Mouse (Mus musculus): ENCODE results near the gene Tspan18. TPM values are rescaled to one million over a fixed set of nuclear protein-coding genes. Genes with fewer than 3 reads are reported as not detected.

Gene Tspan18
- polyA plus RNA-seq, 1 experiment from 2014 or later = 30.3 TPM

- H3K27me3 ChIP-seq (ENCODE audit: control insufficient read depth, insufficient read depth, low read length) = no peaks in the 10 kb centered on the region
- no peak for ATAC-seq (ENCODE audit: insufficient number of reproducible peaks, insufficient read depth, low FRiP score, low read depth)
- peaks cover 19% of the 10 kb centered on the region for H3K4me1 ChIP-seq (ENCODE audit: control insufficient read depth, insufficient read depth, low read length)
- H3K27ac ChIP-seq (ENCODE audit: low read length) = no peak overlapping the region
- H3K36me3 ChIP-seq (ENCODE audit: control insufficient read depth, insufficient read depth, low read length) = no peaks in the 10 kb centered on the region
- no peak overlapping the region for H3K9ac ChIP-seq (replicated peaks; ENCODE audit: low read depth, low read length)
- no peak overlapping the region for H3K4me3 ChIP-seq (ENCODE audit: low read depth, low read length)
- no peaks in the 10 kb centered on the region for H3K9me3 ChIP-seq (ENCODE audit: control insufficient read depth, low read depth, low read length)
- 61% methylated on average over 4 of the region's 4 CpGs for WGBS
- H3K4me2 ChIP-seq (replicated peaks; ENCODE audit: low read depth, low read length) = no peak overlapping the region
These were observed 171.5 kb downstream of the Tspan18 start for GRCm38 (mm10) chr2:93162791-93163190.

- no peak overlapping the region for H3K27ac ChIP-seq (ENCODE audit: low read length)
- no peaks in the 10 kb centered on the region for H3K27me3 ChIP-seq (ENCODE audit: control insufficient read depth, insufficient read depth, low read length)
- H3K4me3 ChIP-seq (ENCODE audit: low read depth, low read length) = no peak overlapping the region
- H3K4me2 ChIP-seq (replicated peaks; ENCODE audit: low read depth, low read length) = no peak overlapping the region
- H3K9ac ChIP-seq (replicated peaks; ENCODE audit: low read depth, low read length) = no peak overlapping the region
- no peak for ATAC-seq (ENCODE audit: insufficient number of reproducible peaks, insufficient read depth, low FRiP score, low read depth)
- WGBS = 72% methylated on average over 7 of the region's 7 CpGs
- no peaks in the 10 kb centered on the region for H3K9me3 ChIP-seq (ENCODE audit: control insufficient read depth, low read depth, low read length)
- H3K4me1 ChIP-seq (ENCODE audit: control insufficient read depth, insufficient read depth, low read length) = peaks cover 19% of the 10 kb centered on the region
- no peaks in the 10 kb centered on the region for H3K36me3 ChIP-seq (ENCODE audit: control insufficient read depth, insufficient read depth, low read length)
These were observed 172.2 kb downstream of the Tspan18 start for GRCm38 (mm10) chr2:93161914-93162664.

- H3K4me1 ChIP-seq (ENCODE audit: control insufficient read depth, insufficient read depth, low read length) = peaks cover 19% of the 10 kb centered on the region
- H3K36me3 ChIP-seq (ENCODE audit: control insufficient read depth, insufficient read depth, low read length) = no peaks in the 10 kb centered on the region
- H3K4me3 ChIP-seq (ENCODE audit: low read depth, low read length) = no peak overlapping the region
- no peak for ATAC-seq (ENCODE audit: insufficient number of reproducible peaks, insufficient read depth, low FRiP score, low read depth)
- H3K9me3 ChIP-seq (ENCODE audit: control insufficient read depth, low read depth, low read length) = no peaks in the 10 kb centered on the region
- H3K9ac ChIP-seq (replicated peaks; ENCODE audit: low read depth, low read length) = no peak overlapping the region
- H3K27ac ChIP-seq (ENCODE audit: low read length) = no peak overlapping the region
- H3K27me3 ChIP-seq (ENCODE audit: control insufficient read depth, insufficient read depth, low read length) = no peaks in the 10 kb centered on the region
- WGBS = 85% methylated on average over 4 of the region's 4 CpGs
- no peak overlapping the region for H3K4me2 ChIP-seq (replicated peaks; ENCODE audit: low read depth, low read length)
These were observed 173.8 kb downstream of the Tspan18 start for GRCm38 (mm10) chr2:93160467-93161035.

- WGBS = 68% methylated on average over 1 of the region's 1 CpGs
- H3K9me3 ChIP-seq (ENCODE audit: control insufficient read depth, low read depth, low read length) = no peaks in the 10 kb centered on the region
- H3K9ac ChIP-seq (replicated peaks; ENCODE audit: low read depth, low read length) = no peak overlapping the region
- H3K4me3 ChIP-seq (ENCODE audit: low read depth, low read length) = no peak overlapping the region
- no peaks in the 10 kb centered on the region for H3K27me3 ChIP-seq (ENCODE audit: control insufficient read depth, insufficient read depth, low read length)
- H3K4me1 ChIP-seq (ENCODE audit: control insufficient read depth, insufficient read depth, low read length) = no peaks in the 10 kb centered on the region
- no peak for ATAC-seq (ENCODE audit: insufficient number of reproducible peaks, insufficient read depth, low FRiP score, low read depth)
- H3K36me3 ChIP-seq (ENCODE audit: control insufficient read depth, insufficient read depth, low read length) = no peaks in the 10 kb centered on the region
- no peak overlapping the region for H3K27ac ChIP-seq (ENCODE audit: low read length)
- no peak overlapping the region for H3K4me2 ChIP-seq (replicated peaks; ENCODE audit: low read depth, low read length)
These were observed 179.7 kb downstream of the Tspan18 start for GRCm38 (mm10) chr2:93154486-93155032.

- Histone ChIP-seq H3K4me2 (replicated peaks; ENCODE audit: low read depth, low read length) (no peak overlapping the region), H3K9me3 (ENCODE audit: control insufficient read depth, low read depth, low read length) (no peaks in the 10 kb centered on the region), H3K9ac (replicated peaks; ENCODE audit: low read depth, low read length) (no peak overlapping the region), H3K4me3 (ENCODE audit: low read depth, low read length) (no peak overlapping the region), H3K27me3 (ENCODE audit: control insufficient read depth, insufficient read depth, low read length) (no peaks in the 10 kb centered on the region), H3K4me1 (ENCODE audit: control insufficient read depth, insufficient read depth, low read length) (no peaks in the 10 kb centered on the region), H3K36me3 (ENCODE audit: control insufficient read depth, insufficient read depth, low read length) (no peaks in the 10 kb centered on the region), H3K27ac (ENCODE audit: low read length) (no peak overlapping the region)
- WGBS = 84% methylated on average over 1 of the region's 1 CpGs
- ATAC-seq (ENCODE audit: insufficient number of reproducible peaks, insufficient read depth, low FRiP score, low read depth) = no peak
These were observed 180.5 kb downstream of the Tspan18 start for GRCm38 (mm10) chr2:93153833-93154232.

- WGBS = 81% methylated on average over 7 of the region's 7 CpGs
These were observed 181.3 kb downstream of the Tspan18 start for GRCm38 (mm10) chr2:93152883-93153491.

GRCm38 (mm10) chr2:93152191-93152601, 182.1 kb downstream of the Tspan18 start:
- Histone ChIP-seq H3K4me2 (replicated peaks; ENCODE audit: low read depth, low read length) (no peak overlapping the region), H3K27ac (ENCODE audit: low read length) (no peak overlapping the region), H3K4me3 (ENCODE audit: low read depth, low read length) (no peak overlapping the region), H3K36me3 (ENCODE audit: control insufficient read depth, insufficient read depth, low read length) (no peaks in the 10 kb centered on the region), H3K4me1 (ENCODE audit: control insufficient read depth, insufficient read depth, low read length) (no peaks in the 10 kb centered on the region), H3K27me3 (ENCODE audit: control insufficient read depth, insufficient read depth, low read length) (no peaks in the 10 kb centered on the region), H3K9ac (replicated peaks; ENCODE audit: low read depth, low read length) (no peak overlapping the region), H3K9me3 (ENCODE audit: control insufficient read depth, low read depth, low read length) (no peaks in the 10 kb centered on the region)
- WGBS = 71% methylated on average over 6 of the region's 6 CpGs
- ATAC-seq (ENCODE audit: insufficient number of reproducible peaks, insufficient read depth, low FRiP score, low read depth) = no peak

More at GRCm38 (mm10) chr2:93152883-93153491, 181.3 kb downstream of the Tspan18 start:
- no peaks in the 10 kb centered on the region for H3K4me1 ChIP-seq (ENCODE audit: control insufficient read depth, insufficient read depth, low read length)
- H3K9ac ChIP-seq (replicated peaks; ENCODE audit: low read depth, low read length) = no peak overlapping the region
- no peaks in the 10 kb centered on the region for H3K36me3 ChIP-seq (ENCODE audit: control insufficient read depth, insufficient read depth, low read length)
- H3K4me3 ChIP-seq (ENCODE audit: low read depth, low read length) = no peak overlapping the region
- no peak for ATAC-seq (ENCODE audit: insufficient number of reproducible peaks, insufficient read depth, low FRiP score, low read depth)
- no peak overlapping the region for H3K4me2 ChIP-seq (replicated peaks; ENCODE audit: low read depth, low read length)
- no peaks in the 10 kb centered on the region for H3K27me3 ChIP-seq (ENCODE audit: control insufficient read depth, insufficient read depth, low read length)
- no peak overlapping the region for H3K27ac ChIP-seq (ENCODE audit: low read length)
- no peaks in the 10 kb centered on the region for H3K9me3 ChIP-seq (ENCODE audit: control insufficient read depth, low read depth, low read length)

All from stomach, embryonic 14.5 days (tissue).